Mouse (Mus musculus): ENCODE measurements around the gene Gnai2.

Gnai2 gene

DNA sequence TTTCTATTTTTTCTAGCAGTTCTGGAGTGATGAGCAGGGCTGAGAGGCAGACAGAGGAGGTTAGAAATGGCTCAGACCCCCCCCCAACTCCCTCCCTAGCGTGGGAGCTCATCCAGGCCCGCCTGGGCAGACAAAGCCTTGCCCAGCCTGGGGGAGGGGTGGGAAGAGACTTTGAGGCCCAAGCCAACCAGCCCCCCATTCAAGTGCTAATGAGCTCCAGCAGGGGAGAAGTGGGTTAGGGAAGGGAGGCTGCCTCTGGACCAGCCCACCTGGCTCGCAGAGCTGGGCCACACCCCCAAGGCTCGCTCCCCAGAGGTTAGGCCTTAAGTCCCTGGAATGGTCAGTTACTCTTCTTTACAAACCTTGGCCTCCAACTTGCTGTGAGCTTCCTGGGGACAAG is 4.6 kb downstream of the Gnai2 start:
- no peak for DNase-seq (ENCODE audit: low read depth)

- DNase-seq (ENCODE audit: low read depth) = no peak
Measured at GRCm38 (mm10) chr9:107629901-107630425, 5.2 kb downstream of the Gnai2 start.

GRCm38 (mm10) chr9:107629411-107629730 is 5.8 kb downstream of the Gnai2 start:
- DNase-seq (ENCODE audit: low read depth) = no peak

DNA sequence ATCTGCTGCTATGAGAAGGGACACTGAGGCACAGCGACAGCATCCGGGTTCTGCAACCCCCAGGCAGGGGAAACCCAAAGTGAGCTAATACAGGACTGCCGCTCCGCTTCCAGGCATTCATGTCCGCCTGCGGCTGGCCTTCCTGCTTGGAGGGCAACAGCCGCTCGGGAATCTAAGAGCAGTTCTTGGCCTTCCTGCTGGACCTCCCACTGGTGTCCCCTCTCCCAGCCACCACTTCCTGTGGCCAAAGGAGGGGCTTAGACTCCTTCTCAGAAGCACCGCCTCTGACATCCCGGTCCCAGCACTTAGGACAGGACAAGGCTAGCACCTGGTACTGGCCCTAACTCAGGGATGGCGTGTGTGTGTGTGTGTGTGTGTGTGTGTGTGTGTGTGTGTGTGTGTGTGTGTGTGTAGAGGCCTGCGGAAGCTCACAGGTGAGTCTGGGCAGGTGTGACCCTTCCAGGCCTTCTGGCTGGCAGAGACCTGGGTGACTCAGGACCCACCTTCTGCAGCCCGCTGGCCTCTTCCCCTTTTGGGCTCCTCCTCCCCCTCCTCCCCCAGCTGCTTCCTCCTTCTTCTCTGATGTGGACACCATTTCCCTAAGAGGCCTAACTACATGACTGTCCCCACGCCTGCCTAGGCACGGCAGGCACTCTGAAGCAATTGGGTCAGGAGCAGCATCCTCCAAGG is 6.3 kb downstream of the Gnai2 start:
- no peak for DNase-seq (ENCODE audit: low read depth)

- no peak for DNase-seq (ENCODE audit: low read depth)
Measured at GRCm38 (mm10) chr9:107627387-107628255, 7.5 kb downstream of the Gnai2 start.

DNA sequence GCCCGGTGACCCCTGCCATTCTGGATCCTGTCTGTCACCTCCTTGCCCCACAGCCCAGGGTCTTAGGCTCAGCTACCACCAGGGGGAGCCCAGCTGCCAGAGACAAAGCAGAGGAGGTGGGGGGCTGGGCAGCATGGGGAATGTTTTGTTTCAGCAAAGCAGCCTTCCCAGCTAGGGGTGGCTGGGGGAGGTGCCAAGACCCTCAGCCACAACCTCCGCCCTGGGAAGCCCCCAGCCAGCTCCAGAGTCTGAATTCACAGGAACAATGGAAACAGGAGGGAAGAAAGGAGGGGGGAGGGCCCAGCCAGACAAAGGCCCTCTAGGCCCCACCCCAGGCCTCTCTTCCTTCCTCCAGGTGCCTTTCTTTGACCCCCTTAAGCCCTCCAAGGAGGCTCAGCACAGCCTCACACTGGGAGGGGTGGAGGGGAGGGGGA is 8.3 kb downstream of the Gnai2 start:
- DNase-seq (ENCODE audit: low read depth) = no peak

- no peak for DNase-seq (ENCODE audit: low read depth)
Measured at GRCm38 (mm10) chr9:107626158-107626843, 8.9 kb downstream of the Gnai2 start.

- no peak for DNase-seq (ENCODE audit: low read depth)
Measured at GRCm38 (mm10) chr9:107625351-107626128, 9.6 kb downstream of the Gnai2 start.

- no peak for DNase-seq (ENCODE audit: low read depth)
Measured at GRCm38 (mm10) chr9:107624951-107625350, 10.2 kb downstream of the Gnai2 start.

- no peak for DNase-seq (ENCODE audit: low read depth)
Measured at GRCm38 (mm10) chr9:107624539-107624938, 10.6 kb downstream of the Gnai2 start.

- DNase-seq (ENCODE audit: low read depth) = no peak
Measured at GRCm38 (mm10) chr9:107620954-107621353, 14.2 kb downstream of the Gnai2 start.

- no peak for DNase-seq (ENCODE audit: low read depth)
Measured at GRCm38 (mm10) chr9:107619546-107619879, 15.7 kb downstream of the Gnai2 start.

DNA sequence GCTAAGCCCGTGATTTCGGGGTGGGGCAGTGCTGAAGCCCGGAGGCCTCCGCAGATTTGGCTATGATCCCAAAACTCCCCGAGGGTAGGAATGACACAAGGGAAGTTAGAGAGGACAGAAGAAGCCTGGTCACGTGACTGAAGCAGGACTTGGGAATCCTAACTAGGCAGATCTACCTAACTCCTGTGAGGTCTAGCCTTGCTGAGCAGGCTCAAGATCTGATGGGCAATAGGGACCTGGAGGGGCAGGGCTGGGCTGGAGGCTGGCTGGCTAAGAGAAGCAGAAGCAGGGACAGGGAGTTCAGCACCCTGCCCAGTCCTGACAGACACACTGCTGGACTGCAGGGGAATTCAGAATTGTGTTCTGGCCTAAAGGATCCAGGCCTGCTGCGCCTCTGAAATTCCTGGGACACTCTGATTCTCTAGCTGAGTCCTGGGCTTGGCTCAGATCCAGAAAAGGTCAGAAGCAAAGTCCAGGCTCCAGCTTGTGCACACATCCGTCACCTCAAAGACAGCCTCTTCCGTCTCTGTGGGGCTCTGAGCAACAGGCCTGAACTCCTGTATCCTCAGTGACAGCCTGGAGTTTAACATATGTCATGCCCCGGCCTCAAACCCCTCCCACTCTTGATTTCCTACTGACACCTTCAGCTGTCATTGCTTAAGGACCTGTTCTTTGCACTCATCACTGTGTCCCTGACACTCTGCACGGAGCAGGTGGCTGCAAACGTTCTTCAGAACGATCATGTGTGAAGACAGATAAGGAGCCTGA is 16.2 kb downstream of the Gnai2 start:
- DNase-seq (ENCODE audit: low read depth) = no peak

- DNase-seq (ENCODE audit: low read depth) = no peak
Measured at GRCm38 (mm10) chr9:107618098-107618497, 17.1 kb downstream of the Gnai2 start.

- DNase-seq (ENCODE audit: low read depth) = no peak
Measured at GRCm38 (mm10) chr9:107617461-107617860, 17.7 kb downstream of the Gnai2 start.

- DNase-seq (ENCODE audit: low read depth) = no peak
Measured at GRCm38 (mm10) chr9:107615035-107615434, 20.1 kb downstream of the Gnai2 start.

- no peak for DNase-seq (ENCODE audit: low read depth)
Measured at GRCm38 (mm10) chr9:107612945-107613569, 22.1 kb downstream of the Gnai2 start.

- peak; percentile 96 for DNase-seq (ENCODE audit: low read depth)
Measured at GRCm38 (mm10) chr9:107612191-107612944, 22.8 kb downstream of the Gnai2 start.

DNA sequence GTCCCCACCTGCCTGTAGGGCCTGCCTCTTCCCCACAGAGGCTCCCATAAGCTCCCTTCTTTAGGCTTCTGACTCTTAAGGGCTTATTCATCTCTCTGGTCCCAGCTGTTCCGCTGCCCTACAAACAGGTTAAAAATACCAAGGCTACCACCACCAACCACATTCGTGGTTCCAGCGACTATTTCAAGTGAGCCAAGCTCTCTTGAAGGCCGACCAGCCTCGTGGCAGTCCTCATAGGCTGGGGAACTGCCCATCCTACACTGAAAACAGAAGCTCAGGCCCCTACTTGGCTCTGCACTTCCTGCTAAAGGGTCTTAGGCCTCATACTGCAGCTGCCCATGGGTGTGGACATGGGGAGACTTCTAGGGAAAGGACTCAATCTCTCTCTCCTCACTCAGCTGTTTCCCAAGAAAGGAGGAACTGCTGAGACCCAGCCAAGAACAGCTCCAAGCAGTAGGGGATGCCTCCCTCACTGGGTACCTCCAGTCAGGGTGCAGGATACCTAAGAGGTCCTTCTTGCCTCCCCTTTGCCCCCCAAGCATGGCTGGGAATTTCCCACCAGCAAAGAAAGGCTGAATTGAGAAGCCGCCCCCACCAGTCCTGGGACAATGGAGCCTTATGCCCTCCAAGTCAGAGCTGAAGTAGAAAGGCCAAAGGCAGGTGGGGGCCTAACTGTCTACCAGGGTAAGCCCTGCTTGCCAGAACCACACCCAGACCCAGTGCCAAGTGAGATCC is 23.5 kb downstream of the Gnai2 start:
- DNase-seq (ENCODE audit: low read depth) = no peak
